Mouse (Mus musculus) lung, embryonic 15.5 days (tissue): ENCODE measurements at regions not wholly inside any gene's neighbourhood (a gene's known extent, or its start where the extent isn't known, plus 50 kb on each side); places are given as distances from the start of the nearest gene placed in this dataset.
"Not testable (repeated sequence)": the region's sequence is repeated elsewhere in the genome, so short reads cannot be mapped to it uniquely, and the experiment has no call there.

Source experiments
- ATAC-seq: fragments of 200-750 bp; cut with Nextera tagmentation; 2 replicates; pipeline ENCODE4 v1.8.0; 2017; ENCODE audit warnings: moderate number of reproducible peaks, borderline replicate concordance; ENCODE audit not compliant: low FRiP score, low TSS enrichment; ENCODE audit errors: extremely low read depth
- H3K27ac ChIP-seq: fragments of 300-500 bp; sonication (generic); 2 replicates; pipeline ENCODE4 v1.5.1; 2015; ENCODE audit warnings: moderate library complexity, mild to moderate bottlenecking, inconsistent platforms
- H3K27me3 ChIP-seq: fragments of 300-500 bp; sonication (generic); 2 replicates; pipeline ENCODE4 v1.6.1; 2015; ENCODE audit warnings: inconsistent platforms
- H3K36me3 ChIP-seq: fragments of 300-500 bp; sonication (generic); 2 replicates; pipeline ENCODE4 v1.6.1; 2015; ENCODE audit warnings: inconsistent platforms
- H3K4me1 ChIP-seq: fragments of 300-500 bp; sonication (generic); 2 replicates; pipeline ENCODE4 v1.6.1; 2015; ENCODE audit warnings: inconsistent platforms
- H3K4me2 ChIP-seq: fragments of 300-500 bp; sonication (generic); 2 replicates; pipeline ENCODE4 v1.6.1; 2015; ENCODE audit warnings: inconsistent platforms, mild to moderate bottlenecking, moderate library complexity
- H3K4me3 ChIP-seq: fragments of 300-500 bp; sonication (generic); 2 replicates; pipeline ENCODE4 v1.5.1; 2015; ENCODE audit warnings: mild to moderate bottlenecking, inconsistent platforms
- H3K9ac ChIP-seq: fragments of 300-500 bp; sonication (generic); 2 replicates; pipeline ENCODE4 v1.6.1; 2015; ENCODE audit warnings: inconsistent platforms
- H3K9me3 ChIP-seq: fragments of 300-500 bp; sonication (generic); 2 replicates; pipeline ENCODE4 v1.6.1; 2016; ENCODE audit warnings: inconsistent platforms
- WGBS: fragments of 180-500 bp; shearing (Covaris S2); methylation state at CpG from one replicate; pipeline ENCODE4 v1.1.7; 2015; 5-methylcytosine and 5-hydroxymethylcytosine counted together

GRCm38 (mm10) chr6:3151901-3152300 lies 247.5 kb downstream of the Samd9l start:
- WGBS: 42% methylated on average over 2 of the region's 2 CpGs

GRCm38 (mm10) chr6:3137823-3138222 lies 261.5 kb downstream of the Samd9l start:
- H3K9me3 ChIP-seq, H3K27ac ChIP-seq, H3K4me3 ChIP-seq, H3K36me3 ChIP-seq, H3K4me2 ChIP-seq, H3K27me3 ChIP-seq, H3K9ac ChIP-seq, H3K4me1 ChIP-seq, ATAC-seq: not testable (repeated sequence)
- 66% methylated on average over 3 of the region's 3 CpGs for WGBS

More at GRCm38 (mm10) chr6:3151901-3152300, 247.5 kb downstream of the Samd9l start:
- H3K4me2 ChIP-seq, H3K9me3 ChIP-seq, H3K9ac ChIP-seq, H3K27me3 ChIP-seq, H3K36me3 ChIP-seq, ATAC-seq, H3K4me1 ChIP-seq, H3K27ac ChIP-seq, H3K4me3 ChIP-seq: not testable (repeated sequence)

DNA sequence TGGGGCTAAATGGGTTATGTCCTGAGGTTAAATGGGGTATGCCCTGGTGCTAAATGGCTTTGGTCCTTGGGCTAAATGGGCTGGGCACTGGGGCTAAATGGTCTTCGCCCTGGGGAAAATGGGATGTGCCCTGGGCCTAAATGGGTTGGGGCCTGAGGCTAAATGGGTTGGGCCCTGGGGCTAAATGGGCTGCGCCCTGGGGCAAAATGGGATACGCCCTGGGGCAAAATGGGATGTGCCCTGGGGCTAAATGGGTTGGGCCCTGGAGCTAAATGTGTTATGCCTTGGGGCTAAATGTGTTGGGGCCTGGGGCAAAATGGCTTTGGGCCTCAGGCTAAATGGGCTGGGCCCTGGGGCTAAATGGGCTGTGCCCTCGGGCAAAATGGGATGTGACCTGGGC lies 265.6 kb downstream of the Samd9l start:
- not testable (repeated sequence) for H3K4me3 ChIP-seq, H3K27ac ChIP-seq, H3K27me3 ChIP-seq, H3K9me3 ChIP-seq, H3K4me2 ChIP-seq, H3K4me1 ChIP-seq, H3K36me3 ChIP-seq, H3K9ac ChIP-seq, ATAC-seq
- 84% methylated on average over 4 of the region's 4 CpGs for WGBS

DNA sequence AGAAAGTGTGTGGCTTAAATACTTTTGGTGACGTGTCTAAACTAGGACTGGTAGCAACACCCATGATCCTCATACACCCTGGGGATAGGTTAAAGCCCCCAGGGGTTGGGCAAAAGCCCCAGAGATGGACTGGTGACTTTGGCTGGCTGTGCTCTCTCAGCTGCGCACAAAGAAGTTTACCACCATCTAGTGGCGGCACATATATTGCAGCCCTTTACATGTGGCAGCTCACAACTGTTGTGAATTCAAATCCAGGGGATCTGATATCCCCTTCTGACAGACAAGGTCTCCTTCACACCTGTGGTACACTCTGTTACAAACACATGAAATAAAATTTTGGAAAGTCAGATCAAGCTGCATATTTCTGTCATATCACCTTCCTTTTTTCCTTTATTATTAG lies 283.1 kb downstream of the Samd9l start:
- not testable (repeated sequence) for H3K27me3 ChIP-seq, H3K9ac ChIP-seq, ATAC-seq, H3K9me3 ChIP-seq, H3K4me1 ChIP-seq, H3K4me2 ChIP-seq, H3K4me3 ChIP-seq, H3K27ac ChIP-seq, H3K36me3 ChIP-seq
- WGBS: 27% methylated on average over 1 of the region's 3 CpGs
